Mouse (Mus musculus): ENCODE results near the gene Fam78b.

DNA sequence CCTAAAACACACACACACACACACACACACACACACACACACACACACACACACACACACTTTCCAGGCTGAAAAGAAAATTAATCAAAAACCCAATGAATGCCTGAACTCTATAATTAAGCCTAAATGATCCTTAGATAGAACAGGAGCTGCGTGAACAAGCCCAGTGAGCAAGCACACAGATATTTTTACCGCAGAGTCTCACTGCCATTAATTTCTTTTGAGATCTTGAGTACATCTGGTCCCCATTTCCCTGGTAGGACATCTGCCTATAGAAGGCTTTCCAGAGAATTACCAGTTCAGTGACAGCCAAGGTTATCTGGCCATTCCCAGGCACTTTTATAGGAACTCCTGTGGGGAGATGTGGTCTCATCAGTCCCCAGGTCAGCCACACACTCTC, 82.0 kb downstream of the Fam78b start:
- no peak for TF ChIP-seq CTCF (IDR thresholded peaks at IDR 0.05; ENCODE audit: insufficient read depth, low read length)
- no peak for TF ChIP-seq POLR2A (IDR thresholded peaks at IDR 0.05; ENCODE audit: borderline replicate concordance, extremely low read depth, low read depth, low read length)

Data from lung, adult 2 months (tissue).